Mouse (Mus musculus) C2C12 (cell line): ENCODE results near the gene Bche.

Experiments used
- CEBPB ChIP-seq: IDR thresholded peaks from one replicate; pipeline ENCODE4 v1.6.1; 2011; ENCODE audit warnings: low read depth, mild to moderate bottlenecking, control low read depth, moderate library complexity
- CTCF ChIP-seq: IDR thresholded peaks from one replicate; pipeline ENCODE4 v1.5.1; 2011; ENCODE audit not compliant: control insufficient read depth, insufficient read depth, insufficient read length
- FOSL1 ChIP-seq: IDR thresholded peaks from one replicate; pipeline ENCODE4 v1.8.0; 2011; ENCODE audit warnings: mild to moderate bottlenecking, low read length; ENCODE audit not compliant: poor library complexity, insufficient read depth, severe bottlenecking
- MAX ChIP-seq: IDR thresholded peaks from one replicate; pipeline ENCODE4 v1.6.1; 2011; ENCODE audit warnings: mild to moderate bottlenecking, control low read depth
- MYOD1 ChIP-seq: IDR thresholded peaks from one replicate; pipeline ENCODE4 v1.6.1; 2011; ENCODE audit warnings: low read depth; ENCODE audit not compliant: control insufficient read depth, insufficient read length
- MYOG ChIP-seq: IDR thresholded peaks from one replicate; pipeline ENCODE4 v1.6.1; 2011; ENCODE audit not compliant: control insufficient read depth, insufficient read length; ENCODE audit errors: extremely low read depth
- USF1 ChIP-seq: IDR thresholded peaks from one replicate; pipeline ENCODE4 v1.6.1; 2011; ENCODE audit warnings: low read depth, mild to moderate bottlenecking, control low read depth, moderate library complexity

- TF ChIP-seq CTCF: no peak
- no peak for TF ChIP-seq MYOG
- TF ChIP-seq USF1: no peak
- TF ChIP-seq MYOD1: no peak
- TF ChIP-seq MAX: no peak
- TF ChIP-seq FOSL1: no peak
- no peak for TF ChIP-seq CEBPB
Observed at GRCm38 (mm10) chr3:73724869-73725268, 16.7 kb upstream of the Bche start.
